Mouse (Mus musculus) cerebellum, adult 11 months (tissue): ENCODE data around the gene Stk10.

Experiments used
- DNase-seq: peaks from one replicate; pipeline ENCODE4 v3.0.0; 2022

Stk10 gene

GRCm38 (mm10) chr11:32530151-32530550, 3.0 kb upstream of the Stk10 start:
- DNase-seq: no peak

- no peak for DNase-seq
These were observed 987 bp upstream of the Stk10 start, which contains the start of gene Efcab9 for GRCm38 (mm10) chr11:32531871-32532764. Gene Efcab9 (minus strand): TSS chr11:32532081.

- no peak for DNase-seq
These were observed 567 bp downstream of the Stk10 start for GRCm38 (mm10) chr11:32533482-32534261.

- no peak for DNase-seq
These were observed 1.5 kb downstream of the Stk10 start for GRCm38 (mm10) chr11:32534453-32535075.

GRCm38 (mm10) chr11:32535646-32536045, 2.5 kb downstream of the Stk10 start:
- DNase-seq: no peak

GRCm38 (mm10) chr11:32536954-32537353, 3.8 kb downstream of the Stk10 start:
- no peak for DNase-seq

GRCm38 (mm10) chr11:32538435-32538834, 5.3 kb downstream of the Stk10 start:
- DNase-seq: no peak

- no peak for DNase-seq
These were observed 5.7 kb downstream of the Stk10 start for GRCm38 (mm10) chr11:32538846-32539245.

- DNase-seq: no peak
These were observed 6.6 kb downstream of the Stk10 start for GRCm38 (mm10) chr11:32539717-32540116.

- DNase-seq: peak; percentile 12
These were observed 7.4 kb downstream of the Stk10 start for GRCm38 (mm10) chr11:32540463-32540862.

- DNase-seq: no peak
These were observed 9.1 kb downstream of the Stk10 start for GRCm38 (mm10) chr11:32542181-32542580.

GRCm38 (mm10) chr11:32542687-32543411, 9.7 kb downstream of the Stk10 start:
- peak; percentile 6 for DNase-seq

- DNase-seq: no peak
These were observed 10.9 kb downstream of the Stk10 start for GRCm38 (mm10) chr11:32544041-32544440.

GRCm38 (mm10) chr11:32544497-32544896, 11.4 kb downstream of the Stk10 start:
- DNase-seq: peak; percentile 17

- no peak for DNase-seq
These were observed 12.5 kb downstream of the Stk10 start for GRCm38 (mm10) chr11:32545605-32546004.

GRCm38 (mm10) chr11:32546483-32546882, 13.4 kb downstream of the Stk10 start:
- peak; percentile 74 for DNase-seq

GRCm38 (mm10) chr11:32547391-32547947, 14.4 kb downstream of the Stk10 start:
- DNase-seq: no peak

GRCm38 (mm10) chr11:32548240-32548639, 15.1 kb downstream of the Stk10 start:
- DNase-seq: no peak

GRCm38 (mm10) chr11:32549236-32549635, 16.1 kb downstream of the Stk10 start:
- peak; percentile 72 for DNase-seq

- DNase-seq: no peak
These were observed 17.0 kb downstream of the Stk10 start for GRCm38 (mm10) chr11:32550102-32550501.

GRCm38 (mm10) chr11:32551056-32551455, 18.0 kb downstream of the Stk10 start:
- DNase-seq: no peak

GRCm38 (mm10) chr11:32551579-32552297, 18.6 kb downstream of the Stk10 start:
- DNase-seq: no peak
